Mouse (Mus musculus) liver, adult 2 months (tissue): Measurements from ENCODE around the gene Atp4b.

Experiments
- CTCF ChIP-seq: fragments of 200-500 bp; IDR thresholded peaks from 2 replicates; pipeline ENCODE4 v1.5.1; 2011; ENCODE audit warnings: low read depth, low read length, control low read depth
- POLR2A ChIP-seq: fragments of 200-500 bp; IDR thresholded peaks from 2 replicates; pipeline ENCODE4 v1.6.1; 2011; ENCODE audit warnings: low read length, control low read depth; ENCODE audit not compliant: insufficient read depth; ENCODE audit errors: extremely low read depth

DNA sequence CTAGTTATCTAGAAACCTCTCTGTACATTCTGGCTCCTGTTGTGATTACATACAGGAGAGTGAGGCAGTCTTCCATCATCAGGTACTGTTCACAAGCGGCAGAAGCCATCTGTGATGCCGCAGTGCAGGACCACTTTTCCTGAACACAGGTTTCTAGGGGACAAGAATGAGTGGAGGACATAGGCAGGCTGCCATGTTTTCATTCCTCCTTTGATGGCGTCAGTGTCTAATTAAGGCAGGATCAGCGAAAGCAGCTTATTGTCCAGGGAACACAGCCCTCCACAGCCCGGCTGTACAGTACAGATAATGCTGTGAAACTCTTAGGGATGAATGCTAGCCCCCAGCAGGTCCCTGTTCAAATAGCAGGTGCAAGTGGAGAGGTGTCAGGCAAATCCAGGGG is 9.4 kb upstream of the Atp4b start:
- TF ChIP-seq POLR2A (no peak), CTCF (no peak)
